Mouse (Mus musculus): ENCODE data around the gene Plcl2.

The Plcl2 gene

DNA sequence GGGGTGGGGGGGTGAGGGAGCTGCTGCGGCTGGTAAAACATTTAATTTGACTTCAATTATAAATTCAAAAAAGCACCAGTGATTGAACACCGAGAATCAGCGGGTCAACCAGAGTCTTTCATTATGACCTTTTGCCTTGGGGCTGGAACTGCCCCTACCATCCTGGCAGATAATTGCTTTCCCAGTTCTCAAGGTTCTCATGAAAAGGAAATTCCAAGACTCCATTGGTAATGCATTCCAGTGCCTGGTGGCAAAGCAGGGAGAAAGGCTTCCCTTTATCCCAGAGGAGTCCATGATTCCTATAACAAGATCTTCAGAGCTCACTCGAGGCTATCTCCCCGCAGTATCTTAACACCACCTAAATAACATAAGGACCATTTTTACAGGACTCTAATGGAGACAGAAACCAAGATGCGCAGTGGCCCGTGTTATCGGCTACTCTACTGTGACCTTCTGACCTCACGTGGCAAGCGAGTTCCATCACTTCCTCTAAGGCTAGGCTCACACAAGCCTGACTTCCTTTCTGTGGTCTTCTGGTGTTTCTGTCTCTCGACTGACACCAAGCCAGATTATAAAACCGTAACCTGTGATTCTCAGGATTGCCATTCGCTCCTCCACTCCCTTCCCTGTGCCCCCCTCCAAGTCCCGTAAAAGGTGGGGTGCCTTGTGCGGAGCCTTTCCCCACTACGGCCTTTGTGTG, 10.0 kb upstream of the Plcl2 start:
- DNase-seq (ENCODE audit: low spot score): no peak

DNA sequence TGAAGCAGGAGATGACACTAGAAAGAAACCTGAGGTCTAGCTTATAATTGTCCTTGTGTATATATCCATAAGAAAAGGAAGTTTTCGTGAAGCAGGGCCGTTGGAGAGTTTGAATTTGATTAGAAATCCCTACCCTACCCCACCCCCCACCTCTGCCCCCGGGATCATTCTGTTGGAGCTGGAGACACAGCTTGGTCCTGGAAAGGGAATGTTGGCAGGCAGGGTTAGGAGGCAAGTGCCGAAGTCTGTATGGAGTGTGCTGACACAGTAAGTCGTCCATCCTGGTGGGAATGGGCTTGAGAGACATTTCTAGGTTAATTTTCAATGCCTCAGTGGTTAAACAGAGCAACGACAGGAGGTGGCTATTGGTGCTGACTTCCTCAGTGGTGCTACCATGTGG, 8.4 kb upstream of the Plcl2 start:
- no peak for DNase-seq (ENCODE audit: low spot score)

DNA sequence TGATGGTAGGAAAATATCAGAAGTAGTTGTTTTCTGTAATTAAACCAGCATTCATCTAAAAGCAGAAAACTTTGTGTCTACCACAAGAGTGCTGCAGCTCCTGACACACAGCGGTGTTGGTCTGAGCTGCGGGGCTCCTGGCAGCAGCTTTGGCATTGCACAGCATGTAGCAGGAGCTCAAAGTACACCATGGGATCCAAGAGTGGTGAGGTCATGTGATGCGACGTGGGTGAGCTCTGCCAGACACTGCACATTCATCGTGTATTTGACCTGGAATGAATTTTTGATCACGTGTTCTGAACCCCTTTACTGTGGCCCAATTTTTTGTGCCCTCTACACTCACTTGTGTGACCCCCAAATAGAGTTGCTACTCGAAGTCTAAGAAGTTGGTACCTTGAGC, 6.1 kb upstream of the Plcl2 start:
- DNase-seq (ENCODE audit: low spot score): no peak

DNA sequence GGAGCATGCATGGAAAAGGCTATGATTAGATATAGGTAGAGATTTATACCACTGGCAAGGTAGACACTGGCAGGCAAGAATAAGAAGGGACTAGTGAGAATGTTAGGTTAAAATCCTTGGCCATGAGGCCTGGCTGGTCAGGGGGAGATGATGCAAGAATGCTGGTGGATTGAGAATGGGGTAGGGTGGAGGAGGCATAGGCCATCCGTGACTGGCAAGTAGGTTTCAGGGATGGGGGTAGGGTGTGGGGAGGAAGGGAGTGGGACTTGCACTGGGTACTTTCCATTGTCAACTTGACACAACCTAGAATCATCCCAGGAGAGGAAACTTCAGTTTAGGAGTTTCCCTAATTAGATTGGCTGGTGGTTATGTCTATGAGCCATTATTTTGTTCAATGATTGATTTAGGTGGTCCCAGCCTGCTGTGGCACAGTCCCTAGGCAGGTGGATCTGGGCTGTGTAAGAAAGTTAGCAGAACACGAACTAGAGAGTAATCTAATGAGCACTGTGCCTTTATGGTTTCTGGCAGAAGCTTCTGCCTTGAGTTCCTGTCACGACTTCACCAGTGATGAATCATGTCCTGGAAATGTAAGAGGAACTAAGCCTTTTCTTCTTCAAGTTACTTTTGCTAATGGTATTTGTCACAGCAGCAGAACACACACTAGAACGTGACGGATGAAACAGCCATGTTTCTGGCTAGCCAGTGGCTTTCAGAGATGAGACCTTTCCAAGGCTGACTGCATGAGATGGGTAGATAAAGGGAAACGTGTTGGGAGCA, 4.9 kb upstream of the Plcl2 start:
- DNase-seq (ENCODE audit: low spot score): no peak

DNA sequence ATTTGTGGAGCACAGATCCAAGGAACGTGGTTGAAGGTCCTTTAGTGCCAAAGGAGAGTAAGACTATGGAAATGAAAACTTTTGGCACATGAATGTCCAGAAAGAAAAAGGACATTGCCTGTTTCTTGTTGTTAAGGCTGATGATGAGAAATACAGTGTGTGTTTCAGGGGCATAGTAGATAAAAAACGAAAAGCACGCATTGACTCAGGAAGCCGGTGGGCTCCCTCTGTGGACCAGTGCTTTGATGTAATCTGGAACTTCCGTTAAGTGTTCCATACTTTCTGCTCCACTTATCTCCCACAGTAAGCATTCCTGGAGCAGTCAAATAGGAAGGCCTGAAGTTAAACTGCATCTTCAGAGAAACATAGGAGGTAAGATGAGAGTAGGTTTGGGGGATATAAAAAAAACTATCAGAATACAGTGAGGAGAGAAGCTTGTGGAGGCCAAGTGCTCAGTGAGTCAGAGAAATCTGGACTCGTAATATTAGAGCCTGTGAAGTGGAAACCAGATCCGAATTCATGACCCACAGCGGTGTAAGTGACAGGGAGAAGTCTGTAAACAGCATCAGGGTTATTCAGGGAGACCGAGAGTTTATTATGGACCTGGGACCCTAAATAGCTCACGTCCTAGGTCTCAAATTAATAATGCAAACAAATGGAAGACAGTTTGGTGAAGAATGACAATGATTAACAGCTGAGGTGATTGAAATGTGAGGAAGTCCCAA, 3.1 kb upstream of the Plcl2 start:
- no peak for DNase-seq (ENCODE audit: low spot score)

DNA sequence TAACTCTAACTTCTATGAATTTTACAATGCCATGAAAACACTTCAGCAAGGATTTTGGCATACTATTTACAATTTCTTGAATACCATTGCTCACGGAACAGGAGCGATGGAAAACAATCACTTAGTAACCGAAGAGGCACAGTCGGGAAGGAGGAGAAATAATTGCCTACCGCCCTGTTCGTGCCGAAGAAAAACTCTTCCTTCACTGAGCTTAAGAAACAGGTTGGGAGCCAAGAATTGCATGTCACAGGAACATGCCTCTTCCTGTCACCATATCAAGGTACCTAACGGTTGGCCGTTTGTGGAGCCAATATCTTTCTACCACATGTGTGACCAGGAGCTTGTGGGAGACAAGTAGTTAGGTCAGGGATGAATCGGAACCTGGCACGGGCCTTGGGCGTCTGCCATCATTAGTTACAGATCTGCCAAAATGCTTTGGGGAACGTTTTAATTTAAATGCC, 2.3 kb upstream of the Plcl2 start:
- no peak for DNase-seq (ENCODE audit: low spot score)

DNA sequence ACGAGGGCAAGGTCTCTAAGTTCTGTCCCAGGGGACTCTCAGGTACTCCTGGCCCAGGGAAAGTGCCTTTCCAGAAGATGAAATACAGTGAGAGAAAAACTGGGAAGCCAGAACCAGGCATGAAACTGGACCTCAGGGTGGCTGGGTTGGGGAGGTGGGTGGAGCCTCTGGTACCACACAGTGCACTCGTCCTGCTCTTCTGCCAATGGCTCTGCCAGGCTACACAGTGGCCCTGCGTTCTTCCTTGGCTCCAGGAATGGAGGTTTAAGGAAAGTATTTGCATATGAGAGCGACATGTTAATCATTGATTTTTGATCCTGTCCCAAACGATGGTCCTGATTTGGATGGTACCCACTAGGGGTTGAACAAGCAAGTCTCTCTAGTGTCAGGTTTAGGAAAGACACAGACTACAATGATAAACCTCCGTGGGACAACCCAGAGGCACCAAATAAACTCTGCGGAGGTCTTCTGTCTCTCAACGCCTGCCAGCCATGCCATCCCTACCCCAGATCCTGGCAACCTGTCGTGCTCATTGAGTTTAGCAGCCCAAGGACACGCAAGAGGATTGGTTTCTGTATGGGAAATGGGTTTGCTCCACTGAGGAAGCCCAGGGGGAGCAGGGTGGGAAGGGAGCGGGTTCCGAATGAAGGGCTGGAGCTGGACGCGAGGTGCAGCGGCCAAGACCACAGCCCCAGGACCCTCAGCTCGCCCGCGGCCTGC, 988 bp upstream of the Plcl2 start:
- no peak for DNase-seq (ENCODE audit: low spot score)

DNA sequence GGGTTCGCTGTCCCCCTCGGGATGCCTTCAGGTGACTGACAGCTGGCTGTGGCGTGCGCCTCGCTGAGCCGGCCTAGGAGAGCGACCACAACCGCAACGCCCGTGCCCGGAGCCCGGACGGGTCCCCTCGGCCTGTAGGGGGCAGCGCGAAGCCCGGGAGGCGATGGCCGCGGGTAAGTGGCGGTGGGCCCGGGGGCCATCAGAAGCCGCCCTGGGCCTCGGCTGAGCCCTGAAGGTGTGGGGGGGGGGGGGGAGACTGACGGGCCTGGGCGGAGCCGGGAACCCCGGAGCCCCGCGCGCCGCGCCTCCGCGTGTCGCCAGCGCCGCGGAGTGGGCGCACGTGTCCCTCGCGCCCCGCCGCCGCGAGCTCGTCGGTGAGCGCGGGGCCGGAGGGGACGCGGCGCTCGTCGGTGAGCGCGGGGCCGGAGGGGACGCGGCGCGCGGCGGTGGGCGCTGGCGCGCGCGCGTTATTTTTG, 390 bp upstream of the Plcl2 start:
- no peak for DNase-seq (ENCODE audit: low spot score)

DNA sequence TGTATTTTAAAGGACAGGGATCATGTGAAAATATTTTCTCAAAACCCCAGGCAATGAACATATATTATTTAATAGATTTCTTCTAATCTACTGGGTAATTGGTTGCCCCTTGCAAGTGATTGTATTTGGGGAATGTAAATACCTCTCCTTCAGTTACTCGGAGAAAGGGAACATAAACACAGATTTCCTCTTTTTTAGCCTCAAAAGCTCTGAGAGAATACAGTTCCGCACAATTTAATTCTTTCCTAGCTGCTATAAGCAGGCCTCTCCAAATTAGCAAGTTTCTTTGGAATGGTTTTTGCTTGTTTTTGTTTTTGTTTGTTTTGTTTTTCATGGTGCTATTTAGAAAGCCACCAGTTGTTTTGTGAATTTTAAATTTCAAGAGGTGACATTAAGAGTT, 1.1 kb downstream of the Plcl2 start:
- no peak for DNase-seq (ENCODE audit: low spot score)

DNA sequence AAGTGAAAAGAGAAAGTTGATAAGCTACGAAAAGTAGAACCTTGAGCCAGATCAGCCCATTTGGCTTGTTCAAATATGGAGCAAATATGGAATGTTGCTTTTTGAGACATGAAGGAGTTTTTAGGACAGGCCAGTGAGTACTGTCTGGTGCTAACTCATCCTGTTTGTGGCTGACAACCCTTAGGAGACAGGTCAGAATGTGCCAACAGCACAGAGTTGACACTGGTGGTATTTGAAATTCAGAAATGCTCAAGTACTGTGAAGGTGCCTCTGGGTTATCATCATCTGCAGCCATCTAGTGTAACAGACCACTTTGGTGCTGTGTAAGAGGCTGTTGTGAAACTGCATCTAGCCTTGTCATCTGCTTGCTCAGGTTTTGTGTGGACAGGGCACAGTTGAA, 1.5 kb downstream of the Plcl2 start:
- no peak for DNase-seq (ENCODE audit: low spot score)

DNA sequence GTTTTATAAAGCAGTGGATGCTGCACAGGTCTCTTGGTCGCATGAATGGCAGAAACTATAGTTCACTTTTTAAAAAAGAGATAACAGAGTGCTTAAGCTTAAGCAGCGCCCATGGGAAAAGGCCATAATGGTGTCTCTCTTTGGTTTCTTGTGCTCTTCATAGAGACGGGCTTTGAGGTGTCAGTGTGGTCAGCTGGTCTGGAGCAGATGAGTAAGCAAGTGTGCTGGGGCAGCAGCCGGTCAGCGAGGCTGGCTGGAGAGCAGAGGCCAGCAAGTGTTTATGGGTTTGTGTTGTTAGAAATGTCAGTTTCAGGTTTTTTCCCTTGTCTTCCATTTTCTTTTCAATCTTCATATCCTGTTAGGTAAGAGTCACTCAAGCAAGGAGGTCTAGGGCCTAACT, 3.0 kb downstream of the Plcl2 start:
- no peak for DNase-seq (ENCODE audit: low spot score)

DNA sequence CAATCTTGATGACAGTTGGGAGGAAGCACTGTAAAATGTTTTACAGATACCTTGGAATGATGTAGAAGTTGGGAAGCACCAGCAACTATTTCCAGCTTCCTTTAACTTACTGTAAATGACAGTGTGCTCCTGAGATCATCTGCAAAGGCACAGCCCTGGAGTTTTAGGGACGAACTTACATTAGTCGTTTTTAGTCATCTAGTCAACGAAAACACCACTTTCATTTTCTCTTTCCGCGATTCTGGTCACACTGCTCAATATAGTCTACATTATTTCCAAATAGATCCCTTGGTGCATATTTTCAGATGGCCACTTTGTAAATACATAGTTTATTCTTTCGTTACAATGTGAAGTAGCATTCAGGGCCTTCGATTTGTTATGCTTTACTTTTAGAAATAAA, 3.6 kb downstream of the Plcl2 start:
- DNase-seq (ENCODE audit: low spot score): no peak

DNA sequence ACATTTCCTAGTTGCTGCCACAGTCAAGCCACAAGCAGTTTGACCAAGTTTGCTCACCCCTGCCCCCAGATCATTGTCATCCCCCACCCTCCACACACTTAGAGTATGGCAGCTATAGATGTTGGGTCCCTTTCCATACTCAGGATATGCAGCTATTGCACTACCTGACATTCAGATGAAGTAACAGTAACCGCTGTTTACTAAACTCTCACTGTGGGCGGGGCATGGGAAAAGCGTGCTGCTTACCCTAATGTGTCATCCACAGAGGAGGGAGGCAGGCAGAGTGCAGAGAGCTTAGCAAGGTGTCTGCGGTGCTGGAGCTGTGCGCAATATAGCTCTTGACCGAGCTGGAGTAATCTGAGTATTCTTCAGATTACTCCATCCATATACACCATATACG, 4.2 kb downstream of the Plcl2 start:
- DNase-seq (ENCODE audit: low spot score): no peak

DNA sequence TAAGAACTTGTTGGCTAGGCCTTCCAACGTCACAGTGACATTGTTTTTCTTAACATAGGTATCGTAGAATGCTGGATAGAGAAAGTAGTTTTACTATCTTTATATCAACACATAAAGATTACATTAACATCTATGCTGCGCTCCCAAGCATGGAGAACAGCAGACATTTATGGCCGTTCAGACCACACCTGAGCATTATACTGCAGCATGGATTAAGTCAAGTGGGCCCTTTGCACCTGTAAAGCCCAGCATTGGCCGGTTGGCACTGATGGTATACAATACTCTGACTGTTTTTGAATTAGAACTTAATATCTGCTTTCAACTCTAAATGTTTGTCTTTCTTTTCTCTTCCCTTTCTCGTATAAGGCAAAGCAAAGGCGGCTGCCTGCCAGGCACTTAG, 4.8 kb downstream of the Plcl2 start:
- no peak for DNase-seq (ENCODE audit: low spot score)

DNA sequence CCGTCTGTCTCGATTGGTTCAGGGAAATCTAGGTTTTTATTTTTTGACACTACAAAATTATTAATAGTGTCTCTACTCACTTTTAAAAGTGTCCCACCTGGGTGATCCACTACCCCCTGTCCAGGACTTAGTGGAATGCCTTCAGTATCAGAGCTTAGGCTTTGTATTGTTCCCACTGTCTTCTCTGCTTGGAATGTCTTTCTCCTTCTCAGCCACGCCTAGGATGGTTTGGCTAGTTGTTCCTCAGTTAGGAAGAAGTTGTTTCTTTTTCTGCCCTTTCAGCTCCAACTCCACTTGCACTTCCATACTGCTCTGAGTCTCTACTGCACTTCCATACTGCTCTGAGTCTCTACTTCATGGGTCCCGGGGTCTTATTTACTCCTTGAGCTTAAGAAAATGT, 6.7 kb downstream of the Plcl2 start:
- DNase-seq (ENCODE audit: low spot score): no peak

DNA sequence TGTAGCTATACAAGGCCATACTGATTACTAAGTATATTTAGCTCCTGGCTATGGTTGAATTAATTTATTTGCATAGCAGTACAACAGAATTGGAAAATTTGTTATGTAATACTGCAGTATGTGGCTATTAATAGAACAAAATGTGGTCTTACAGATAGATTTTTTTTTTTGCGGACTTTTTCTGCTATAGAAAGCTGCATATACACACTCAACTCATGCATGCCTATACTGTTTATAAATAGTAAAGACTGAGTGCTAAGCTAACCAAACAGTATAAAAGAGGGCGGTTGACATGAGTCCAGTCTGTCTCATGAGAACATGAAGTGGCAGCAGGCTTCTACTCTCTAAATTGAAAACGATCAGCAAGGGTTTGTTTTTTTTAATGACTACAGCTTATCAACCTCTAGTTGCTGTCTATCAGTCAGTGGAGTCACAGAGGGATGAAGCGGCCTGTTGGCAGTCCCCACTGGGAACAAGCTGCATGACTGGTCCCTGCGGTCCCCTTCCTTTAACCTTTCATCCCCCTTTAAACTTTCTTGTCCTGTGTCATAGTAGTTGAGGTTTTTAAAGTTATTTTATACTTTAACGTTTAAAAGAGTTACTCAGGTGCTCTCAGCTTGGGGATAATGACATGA, 8.7 kb downstream of the Plcl2 start:
- no peak for DNase-seq (ENCODE audit: low spot score)

DNA sequence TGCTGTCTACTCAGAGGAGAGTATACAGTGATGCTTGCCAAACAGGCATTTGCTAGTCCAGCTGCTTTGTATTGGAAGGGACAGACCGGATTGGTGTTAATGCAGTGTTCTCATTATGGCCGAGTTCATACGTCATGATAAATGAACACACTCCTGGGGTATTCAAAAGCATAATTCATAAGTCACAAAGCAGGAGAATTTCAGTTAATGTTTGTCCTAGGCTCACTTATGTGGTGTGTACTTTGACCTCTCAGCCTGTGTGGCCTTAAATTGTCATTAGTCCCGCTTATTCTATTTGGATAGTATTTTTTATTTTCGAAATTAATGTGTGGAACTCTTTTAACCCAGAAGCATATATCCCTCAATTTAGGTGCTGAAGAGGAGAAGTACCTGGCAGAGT, 10.4 kb downstream of the Plcl2 start:
- DNase-seq (ENCODE audit: low spot score): no peak

DNA sequence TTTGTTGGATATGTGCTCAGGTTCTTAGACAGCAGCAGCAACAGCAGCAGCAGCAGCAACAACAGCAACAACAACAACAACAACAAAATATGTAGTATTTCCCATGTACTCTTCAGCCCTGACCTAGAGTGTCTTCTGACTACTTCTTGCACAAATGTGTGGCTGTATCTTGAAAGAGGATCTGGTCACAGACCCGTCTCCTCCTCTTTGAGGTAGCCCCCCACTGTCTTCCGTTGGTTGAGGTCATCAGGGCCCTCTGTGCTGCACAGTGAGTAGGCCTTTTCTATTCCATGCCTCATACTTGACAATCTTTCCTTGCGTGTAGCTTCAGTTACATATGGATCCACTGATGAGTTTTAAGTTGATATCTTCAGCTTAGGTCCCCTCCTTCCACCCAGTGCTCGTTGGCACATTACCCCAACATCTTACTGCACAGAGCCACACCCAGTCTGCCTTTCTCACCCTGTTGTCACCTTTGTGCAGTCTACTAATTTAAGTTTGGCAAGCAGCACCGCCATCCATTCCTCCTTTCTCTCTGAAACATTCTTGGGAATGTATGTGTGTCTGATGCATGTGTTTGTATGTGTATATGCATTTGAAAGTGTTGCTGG, 13.4 kb downstream of the Plcl2 start:
- no peak for DNase-seq (ENCODE audit: low spot score)

DNA sequence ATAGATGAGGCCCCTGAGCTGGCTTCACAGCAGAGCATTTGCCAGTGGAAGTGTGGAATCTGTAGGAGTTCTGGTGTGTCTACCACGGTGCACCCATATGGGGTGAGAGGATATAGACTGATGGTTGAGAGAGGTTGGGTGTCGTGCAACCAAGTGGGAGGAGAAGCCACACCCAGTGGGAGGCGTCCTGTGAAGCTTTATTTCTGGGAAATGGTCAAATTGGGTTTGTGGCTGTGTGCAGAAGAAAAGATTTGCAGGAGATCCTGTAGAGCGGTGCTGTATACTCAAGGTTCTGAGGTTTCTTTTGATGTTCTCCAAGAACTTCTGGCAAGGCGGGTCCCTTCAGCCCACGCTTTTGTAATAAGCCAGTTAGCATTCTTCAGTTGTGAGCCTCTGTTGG, 15.8 kb downstream of the Plcl2 start:
- no peak for DNase-seq (ENCODE audit: low spot score)

DNA sequence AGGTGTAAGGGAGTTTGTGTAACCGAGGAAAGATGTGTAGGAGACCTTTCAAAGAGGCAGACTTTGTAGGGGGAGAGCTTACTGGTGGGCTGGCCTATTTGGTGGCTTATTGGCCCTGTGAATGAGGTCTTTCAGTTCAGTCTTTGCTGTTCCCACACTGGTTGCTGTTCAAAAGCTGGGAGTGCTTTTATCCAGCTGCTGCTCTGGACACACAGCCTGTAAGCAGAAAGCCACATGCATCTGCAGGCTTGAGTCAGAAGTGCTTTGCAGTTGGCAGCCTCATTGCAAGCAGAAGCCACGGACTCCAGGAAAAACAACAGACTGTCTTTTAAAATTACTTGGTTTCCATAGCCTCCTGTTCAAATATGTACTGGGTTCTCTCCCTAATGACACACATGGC, 16.6 kb downstream of the Plcl2 start:
- no peak for DNase-seq (ENCODE audit: low spot score)

DNA sequence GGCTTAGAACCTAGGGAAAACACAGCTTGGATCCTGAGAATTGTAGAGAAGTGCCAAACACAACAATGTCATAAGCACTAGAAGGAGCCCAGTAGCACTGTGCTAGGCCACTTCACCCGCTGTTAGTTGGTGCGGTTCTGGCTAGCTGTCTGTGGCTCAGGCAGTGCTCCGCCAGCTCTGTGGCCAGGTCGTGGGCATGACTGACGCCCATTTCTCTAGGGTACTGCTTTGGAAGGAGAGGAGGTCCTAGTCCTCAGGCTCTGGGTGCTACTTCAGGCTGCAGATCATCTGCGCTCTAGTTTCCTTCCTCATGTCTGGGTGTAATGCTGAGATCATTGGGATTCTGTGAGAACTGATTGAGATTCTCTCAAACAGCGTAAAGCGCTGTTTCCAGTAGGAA, 20.9 kb downstream of the Plcl2 start:
- DNase-seq (ENCODE audit: low spot score): no peak
